Mouse (Mus musculus) bone marrow macrophage, adult 2 months (primary cell): ENCODE data around the gene Tbx3. TPM values are rescaled to one million over a fixed set of nuclear protein-coding genes. Genes with fewer than 3 reads are reported as not detected.

Experiments
- H3K27ac ChIP-seq: 2 replicates; pipeline ENCODE4 v1.5.1; 2012; ENCODE audit warnings: low read depth, low read length; ENCODE audit not compliant: insufficient read depth
- H3K4me1 ChIP-seq: 2 replicates; pipeline ENCODE4 v1.6.1; 2012; ENCODE audit warnings: low read length; ENCODE audit not compliant: control insufficient read depth, insufficient read depth
- H3K4me3 ChIP-seq: 2 replicates; pipeline ENCODE4 v1.5.1; 2012; ENCODE audit warnings: mild to moderate bottlenecking, low read length, moderate library complexity; ENCODE audit not compliant: insufficient read depth
- CTCF ChIP-seq: IDR thresholded peaks from 2 replicates; pipeline ENCODE4 v1.5.1; 2012; ENCODE audit warnings: low read depth, mild to moderate bottlenecking, low read length, moderate library complexity
- POLR2A ChIP-seq: IDR thresholded peaks from 2 replicates; pipeline ENCODE4 v1.6.1; 2012; ENCODE audit warnings: mild to moderate bottlenecking, low read depth, low read length, borderline replicate concordance
- polyA plus RNA-seq: library from polyadenylated mRNA; stranded (reverse); fragments of >200 nt; gene quantifications from 2 replicates; pipeline ENCODE4 v1.2.4, GENCODE M21; 2012; ENCODE audit not compliant: missing spikeins, insufficient read depth, insufficient read length

Gene Tbx3
- polyA plus RNA-seq = not detected in 2 replicates

DNA sequence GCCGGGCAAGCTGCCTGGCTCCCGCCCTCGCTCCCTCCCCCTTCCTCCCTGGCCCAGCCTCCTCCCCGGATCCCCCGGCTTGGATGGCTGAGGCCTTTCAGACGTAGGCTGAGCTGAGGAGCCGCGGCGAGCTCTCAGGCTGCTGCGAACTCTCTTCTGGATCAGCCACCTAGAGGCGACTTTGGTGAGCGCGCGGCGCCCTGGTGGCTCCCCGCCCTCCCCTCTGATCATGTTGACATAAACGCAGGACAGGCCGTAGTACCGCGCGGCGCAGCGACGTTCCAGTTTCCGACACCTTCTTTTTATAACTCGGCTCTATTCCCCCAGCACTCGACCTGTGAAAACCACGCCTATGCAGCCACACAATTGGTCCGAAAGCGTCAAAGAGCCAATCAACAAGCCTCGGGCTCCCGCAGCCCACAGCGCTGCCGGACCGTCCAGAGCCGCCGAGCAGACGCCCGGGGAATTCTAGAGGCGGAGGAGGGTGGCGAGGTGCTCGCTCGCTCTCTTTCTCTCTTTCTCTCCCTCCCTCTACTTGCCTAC lies at the start of gene Tbx3:
Tbx3 (plus strand) TSS at position 104 of the 543 bp plus-strand sequence.
- H3K27ac ChIP-seq = no peak within 1 kb of the TSS

DNA sequence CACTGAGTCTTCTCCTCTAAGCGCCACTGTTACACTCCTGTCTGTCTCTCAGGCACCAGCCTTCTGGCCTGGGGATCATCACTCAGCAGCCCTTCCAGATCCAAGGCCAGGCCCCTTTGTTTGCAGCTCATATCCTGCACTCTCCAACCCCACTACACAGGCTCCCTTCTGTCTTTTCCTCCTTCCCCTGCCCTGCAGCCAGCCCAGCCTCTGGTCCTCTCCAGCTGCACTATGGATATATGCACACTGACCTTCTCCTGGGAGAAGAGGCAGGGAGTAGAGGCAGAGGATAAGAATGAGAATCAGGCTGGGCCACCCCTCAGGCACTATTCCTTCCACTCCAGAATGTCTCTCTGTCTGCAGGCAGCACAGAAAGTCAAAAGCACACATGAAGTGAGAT lies 48.4 kb upstream of the Tbx3 start:
- H3K27ac ChIP-seq = no peak overlapping the region
- no peak for TF ChIP-seq POLR2A
- TF ChIP-seq CTCF = no peak
- no peak overlapping the region for H3K4me3 ChIP-seq
- no peaks in the 10 kb centered on the region for H3K4me1 ChIP-seq

More for the DNA sequence above, at the start of gene Tbx3:
- TF ChIP-seq POLR2A (no peak), CTCF (no peak)
- Histone ChIP-seq H3K4me3 (no peak within 1 kb of the TSS), H3K4me1 (no peaks in the 10 kb centered on the region)

DNA sequence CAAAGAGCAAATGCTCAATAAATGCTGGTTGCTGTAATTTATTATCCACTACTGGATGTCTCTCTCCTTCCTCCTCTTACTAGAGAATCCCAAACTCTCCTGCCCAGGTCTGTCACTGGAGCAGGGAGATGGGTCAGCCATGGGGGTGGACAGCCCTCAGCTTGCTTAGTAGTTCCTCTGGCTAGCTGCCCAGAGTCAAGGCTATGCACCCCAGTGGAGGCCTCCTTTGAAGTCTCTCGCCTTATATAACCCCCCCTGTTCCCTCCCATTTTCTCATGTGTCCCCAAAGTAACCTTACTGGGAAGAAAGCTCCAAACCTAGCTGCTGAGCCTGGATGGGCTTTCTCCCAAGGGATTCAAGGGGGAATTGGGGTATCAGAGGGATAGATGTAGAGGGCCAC lies 45.9 kb upstream of the Tbx3 start:
- Histone ChIP-seq H3K4me1 (no peaks in the 10 kb centered on the region), H3K27ac (no peak overlapping the region), H3K4me3 (no peak overlapping the region)
- TF ChIP-seq POLR2A = no peak
- TF ChIP-seq CTCF = no peak

DNA sequence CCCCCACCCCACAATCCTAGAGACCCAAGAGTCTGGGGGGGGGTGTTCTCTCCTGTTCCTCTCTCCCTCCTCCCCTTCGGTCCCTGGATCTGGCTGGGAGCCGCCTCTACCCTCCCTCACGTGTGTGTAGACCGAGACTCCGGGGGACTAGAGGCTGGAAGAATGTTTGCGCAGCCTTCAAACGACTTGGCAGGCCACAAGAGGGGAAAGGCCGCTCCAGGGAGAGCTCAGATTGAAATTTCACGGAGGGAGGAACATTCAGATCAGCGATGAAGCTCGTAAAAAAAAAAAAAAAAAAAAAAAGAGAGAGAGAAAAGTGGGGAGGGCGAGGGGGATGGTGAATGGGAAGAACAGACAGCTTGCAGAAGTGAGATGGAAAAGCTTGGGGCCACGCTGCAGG lies 44.9 kb upstream of the Tbx3 start:
- H3K4me1 ChIP-seq = no peaks in the 10 kb centered on the region
- H3K27ac ChIP-seq = no peak overlapping the region
- H3K4me3 ChIP-seq = no peak overlapping the region
- TF ChIP-seq CTCF (no peak), POLR2A (no peak)

DNA sequence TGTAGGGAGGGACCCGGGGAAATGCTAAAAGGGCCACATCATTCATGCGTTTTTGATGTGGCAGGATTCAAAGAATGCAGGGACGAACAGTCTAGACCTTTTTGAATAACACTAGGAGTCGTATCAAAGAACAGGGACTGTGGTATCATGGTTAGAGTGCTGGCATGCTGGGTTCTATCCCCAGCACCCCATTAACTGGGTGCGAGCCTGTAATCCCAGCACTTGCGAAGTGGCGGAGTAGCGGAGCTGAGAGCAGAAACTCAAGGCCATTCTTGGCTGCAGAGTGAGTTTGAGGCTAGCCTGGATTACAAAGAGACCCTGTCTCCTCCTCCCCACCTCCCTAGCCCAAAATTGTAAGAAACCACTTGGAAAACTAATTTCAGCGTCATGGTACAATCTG lies 44.3 kb upstream of the Tbx3 start:
- TF ChIP-seq CTCF = no peak
- TF ChIP-seq POLR2A = no peak
- Histone ChIP-seq H3K4me1 (no peaks in the 10 kb centered on the region), H3K27ac (no peak overlapping the region), H3K4me3 (no peak overlapping the region)

DNA sequence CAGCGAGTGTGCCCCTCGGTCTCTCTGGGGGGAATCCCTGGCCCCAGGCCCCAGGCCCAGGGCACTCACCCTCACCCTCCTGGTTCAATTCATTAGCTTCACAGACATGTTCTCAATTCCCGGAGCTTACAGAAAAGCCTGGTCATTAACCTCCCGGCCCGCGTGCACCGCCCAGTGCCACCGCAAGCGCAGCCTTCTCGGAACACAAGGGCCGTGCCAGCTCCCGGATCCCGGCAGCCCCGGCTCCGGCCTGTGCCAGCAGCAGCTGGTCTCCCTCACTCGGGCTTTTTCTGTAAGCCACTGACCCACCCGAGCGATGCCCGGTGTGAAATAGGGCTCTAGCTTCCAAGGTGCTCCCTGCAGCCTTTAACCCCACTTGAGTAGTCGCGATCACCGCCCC lies 43.8 kb upstream of the Tbx3 start:
- H3K27ac ChIP-seq = no peak overlapping the region
- TF ChIP-seq POLR2A (no peak), CTCF (no peak)
- no peaks in the 10 kb centered on the region for H3K4me1 ChIP-seq
- H3K4me3 ChIP-seq = no peak overlapping the region

DNA sequence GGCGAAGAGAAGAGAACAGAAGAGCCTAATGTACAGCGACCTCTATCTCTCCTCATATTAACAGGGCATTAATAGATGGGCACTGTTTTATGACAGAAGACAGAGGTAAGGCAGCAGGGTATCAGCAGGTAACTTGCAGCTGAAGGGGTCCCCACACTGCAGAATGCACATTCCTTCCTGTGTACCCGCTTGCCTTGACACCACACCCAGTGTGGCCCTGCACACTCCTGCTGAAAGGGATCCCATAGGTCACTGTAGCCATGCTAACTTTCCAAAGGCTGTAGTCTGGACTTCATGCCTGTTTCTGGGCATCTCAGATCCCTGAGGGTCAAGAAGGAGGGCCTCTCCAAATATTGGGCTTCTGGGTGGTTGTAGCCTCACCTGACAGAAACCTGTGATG lies 42.4 kb upstream of the Tbx3 start:
- no peak for TF ChIP-seq CTCF
- no peak for TF ChIP-seq POLR2A
- H3K4me1 ChIP-seq = no peaks in the 10 kb centered on the region
- H3K4me3 ChIP-seq = no peak overlapping the region
- H3K27ac ChIP-seq = no peak overlapping the region

DNA sequence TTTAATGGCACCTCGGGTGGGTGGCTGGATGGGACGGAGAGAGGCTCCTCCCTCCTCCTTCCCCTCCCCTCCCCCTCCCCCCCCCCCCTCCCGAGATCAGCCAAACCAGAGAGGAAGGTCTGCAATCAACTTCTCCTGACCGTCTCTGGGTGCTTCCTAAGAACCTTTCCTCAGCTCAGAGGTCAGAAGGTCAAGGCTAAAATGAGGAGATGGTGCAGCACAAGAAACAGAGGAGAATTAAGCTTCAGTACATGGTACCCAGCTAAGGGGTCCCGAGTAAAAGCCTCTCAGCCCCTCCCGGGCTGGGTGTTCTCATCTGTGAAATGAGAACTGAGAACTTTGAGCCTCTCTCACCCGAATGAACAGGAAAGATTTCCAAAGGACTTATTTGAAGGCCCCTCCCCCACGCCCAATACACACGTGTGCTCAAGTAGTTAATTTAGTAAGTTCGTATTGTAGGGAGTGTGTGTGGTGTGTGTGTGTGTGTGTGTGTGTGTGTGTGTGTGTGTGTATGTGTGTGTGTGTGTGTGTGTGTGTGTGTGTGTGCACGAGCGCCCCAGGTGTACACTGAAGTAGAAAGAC lies 41.6 kb upstream of the Tbx3 start:
- H3K27ac ChIP-seq = no peak overlapping the region
- no peak for TF ChIP-seq CTCF
- no peak for TF ChIP-seq POLR2A
- no peak overlapping the region for H3K4me3 ChIP-seq
- H3K4me1 ChIP-seq = no peaks in the 10 kb centered on the region

DNA sequence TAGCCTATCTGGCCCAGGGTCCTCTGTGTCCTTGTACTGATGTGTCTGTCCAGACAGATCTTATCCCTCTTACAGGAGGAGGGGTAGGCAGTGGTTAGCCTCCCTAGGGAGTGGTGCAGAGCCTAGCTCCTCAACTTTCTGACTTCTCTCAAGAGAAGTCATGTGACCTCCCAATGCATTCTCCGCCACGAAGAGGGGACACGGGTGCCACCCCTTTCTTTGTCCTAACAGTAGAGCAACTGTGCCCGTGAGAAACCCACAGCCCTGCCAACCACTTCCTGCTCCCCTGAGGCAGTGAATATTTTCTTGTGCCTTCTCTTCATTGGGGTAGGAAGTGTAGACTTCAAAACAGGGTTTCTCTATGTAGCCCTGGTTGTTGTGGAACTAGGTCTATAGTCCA lies 36.9 kb upstream of the Tbx3 start:
- no peak for TF ChIP-seq CTCF
- TF ChIP-seq POLR2A = no peak
- H3K27ac ChIP-seq = no peak overlapping the region
- no peaks in the 10 kb centered on the region for H3K4me1 ChIP-seq
- H3K4me3 ChIP-seq = no peak overlapping the region

DNA sequence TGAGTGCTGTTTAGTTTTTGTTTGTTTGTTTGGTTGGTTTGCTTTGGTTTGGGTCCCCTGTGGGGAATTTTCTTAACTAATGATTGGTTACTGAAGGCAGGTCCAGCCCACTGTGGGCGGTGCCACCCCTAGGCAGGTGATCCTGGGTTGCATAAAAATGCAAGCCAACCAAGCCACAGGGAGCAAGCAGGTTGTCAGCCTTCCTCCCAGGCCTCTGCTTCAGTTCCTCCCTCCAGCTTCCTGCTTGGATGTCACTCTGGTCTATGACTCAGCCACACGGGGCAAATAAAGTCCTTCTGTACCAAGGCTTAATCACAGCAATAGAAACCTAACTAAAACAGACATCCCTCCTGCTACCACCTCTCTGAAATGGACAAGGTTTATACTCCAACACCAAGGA lies 35.6 kb upstream of the Tbx3 start:
- no peak overlapping the region for H3K27ac ChIP-seq
- no peaks in the 10 kb centered on the region for H3K4me1 ChIP-seq
- TF ChIP-seq POLR2A = no peak
- TF ChIP-seq CTCF = no peak
- no peak overlapping the region for H3K4me3 ChIP-seq

DNA sequence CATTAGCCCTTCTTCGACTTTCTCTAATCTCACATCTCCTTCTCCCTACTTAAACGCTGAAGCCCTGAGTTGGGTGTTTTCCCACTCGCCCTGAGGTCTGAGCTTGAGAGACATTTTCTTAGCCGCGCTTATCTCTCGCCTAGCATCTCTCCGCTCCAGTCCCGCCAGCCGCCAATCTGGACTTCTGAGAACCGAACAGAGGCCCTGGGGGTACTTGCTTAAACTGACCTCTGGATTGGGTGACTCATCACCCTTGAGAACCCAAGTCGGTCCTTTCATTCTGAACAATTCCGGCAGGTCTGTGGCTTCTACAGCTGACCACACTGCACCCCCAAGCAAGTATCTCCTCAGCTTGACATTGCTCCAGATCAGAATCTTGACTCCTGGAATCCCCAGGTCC lies 32.2 kb upstream of the Tbx3 start:
- H3K4me3 ChIP-seq = no peak overlapping the region
- no peak overlapping the region for H3K27ac ChIP-seq
- H3K4me1 ChIP-seq = no peaks in the 10 kb centered on the region
- TF ChIP-seq CTCF (no peak), POLR2A (no peak)
